Mouse (Mus musculus) T-helper 1 cell (primary cell): ENCODE data around the gene Timp4.
"Not testable (repeated sequence)": the region's sequence is repeated elsewhere in the genome, so short reads cannot be mapped to it uniquely, and the experiment has no call there.

Experiments used
- in situ Hi-C: fragments of 300-600 bp; cut with MboI, MseI; formaldehyde crosslinking; loops from one replicate; pipeline ENCODE4 v1.15.1; 2025; ENCODE audit warnings: high pct_unique_total_duplicates

Gene Timp4

GRCm38 (mm10) chr6:115255171-115255570 lies 3.2 kb upstream of the Timp4 start:
- in situ Hi-C loops, result no loop called here

- in situ Hi-C loops, result no loop called here
These were observed 447 bp downstream of the Timp4 start for GRCm38 (mm10) chr6:115251531-115251985.

- in situ Hi-C loops, result no loop called here
These were observed 6.4 kb downstream of the Timp4 start for GRCm38 (mm10) chr6:115245500-115246058.

GRCm38 (mm10) chr6:115244222-115244621 lies 7.8 kb downstream of the Timp4 start:
- in situ Hi-C loops, result no loop called here

- in situ Hi-C loops, result no loop called here
These were observed 10.1 kb downstream of the Timp4 start for GRCm38 (mm10) chr6:115241939-115242338.

- in situ Hi-C loops, result no loop called here
These were observed 10.8 kb downstream of the Timp4 start for GRCm38 (mm10) chr6:115241131-115241699.

- in situ Hi-C loops, result not testable (repeated sequence)
These were observed 11.6 kb downstream of the Timp4 start for GRCm38 (mm10) chr6:115240431-115240830.

GRCm38 (mm10) chr6:115239335-115239734 lies 12.7 kb downstream of the Timp4 start:
- in situ Hi-C loops, result no loop called here

GRCm38 (mm10) chr6:115238031-115239027 lies 13.7 kb downstream of the Timp4 start:
- in situ Hi-C loops, result no loop called here

GRCm38 (mm10) chr6:115232562-115232961 lies 19.4 kb downstream of the Timp4 start:
- in situ Hi-C loops, result no loop called here

- in situ Hi-C loops, result no loop called here
These were observed 20.2 kb downstream of the Timp4 start for GRCm38 (mm10) chr6:115231836-115232235.

GRCm38 (mm10) chr6:115230557-115230956 lies 21.4 kb downstream of the Timp4 start:
- in situ Hi-C loops, result no loop called here

GRCm38 (mm10) chr6:115227529-115227928 lies 24.5 kb downstream of the Timp4 start:
- in situ Hi-C loops, result no loop called here

- in situ Hi-C loops, result no loop called here
These were observed 25.0 kb downstream of the Timp4 start, which contains the start of gene Gm17482 for GRCm38 (mm10) chr6:115227043-115227442. TSS of gene Gm17482 (plus strand) at chr6:115227343.

- in situ Hi-C loops, result no loop called here
These were observed 26.5 kb downstream of the Timp4 start for GRCm38 (mm10) chr6:115225519-115225918.

- in situ Hi-C loops, result loop anchor here (5.0 kb wide), 1 partner anchor 316 kb away; no protein-coding TSS in a partner anchor
These were observed 30.8 kb downstream of the Timp4 start for GRCm38 (mm10) chr6:115221215-115221641.

- in situ Hi-C loops, result no loop called here
These were observed 38.9 kb downstream of the Timp4 start for GRCm38 (mm10) chr6:115213129-115213528.

GRCm38 (mm10) chr6:115212132-115212903 lies 39.7 kb downstream of the Timp4 start:
- in situ Hi-C loops, result no loop called here

GRCm38 (mm10) chr6:115210820-115211219 lies 41.2 kb downstream of the Timp4 start:
- in situ Hi-C loops, result no loop called here

- in situ Hi-C loops, result no loop called here
These were observed 41.8 kb downstream of the Timp4 start for GRCm38 (mm10) chr6:115210187-115210586.

- in situ Hi-C loops, result no loop called here
These were observed 49.0 kb downstream of the Timp4 start for GRCm38 (mm10) chr6:115203029-115203428.
